Mouse (Mus musculus) C2C12 (cell line): ENCODE results near the gene Hdac11.
A peak's percentile ranks its signal among the peaks of the same experiment; 100 is the strongest.

ENCODE experiments used
- CEBPB ChIP-seq: IDR thresholded peaks from one replicate; pipeline ENCODE4 v1.6.1; 2011; ENCODE audit warnings: low read depth, mild to moderate bottlenecking, control low read depth, moderate library complexity
- CTCF ChIP-seq: IDR thresholded peaks from one replicate; pipeline ENCODE4 v1.5.1; 2011; ENCODE audit not compliant: control insufficient read depth, insufficient read depth, insufficient read length
- MAX ChIP-seq: IDR thresholded peaks from one replicate; pipeline ENCODE4 v1.6.1; 2011; ENCODE audit warnings: mild to moderate bottlenecking, control low read depth
- MYOG ChIP-seq: IDR thresholded peaks from one replicate; pipeline ENCODE4 v1.6.1; 2011; ENCODE audit not compliant: control insufficient read depth, insufficient read length; ENCODE audit errors: extremely low read depth
- USF1 ChIP-seq: IDR thresholded peaks from one replicate; pipeline ENCODE4 v1.6.1; 2011; ENCODE audit warnings: low read depth, mild to moderate bottlenecking, control low read depth, moderate library complexity

DNA sequence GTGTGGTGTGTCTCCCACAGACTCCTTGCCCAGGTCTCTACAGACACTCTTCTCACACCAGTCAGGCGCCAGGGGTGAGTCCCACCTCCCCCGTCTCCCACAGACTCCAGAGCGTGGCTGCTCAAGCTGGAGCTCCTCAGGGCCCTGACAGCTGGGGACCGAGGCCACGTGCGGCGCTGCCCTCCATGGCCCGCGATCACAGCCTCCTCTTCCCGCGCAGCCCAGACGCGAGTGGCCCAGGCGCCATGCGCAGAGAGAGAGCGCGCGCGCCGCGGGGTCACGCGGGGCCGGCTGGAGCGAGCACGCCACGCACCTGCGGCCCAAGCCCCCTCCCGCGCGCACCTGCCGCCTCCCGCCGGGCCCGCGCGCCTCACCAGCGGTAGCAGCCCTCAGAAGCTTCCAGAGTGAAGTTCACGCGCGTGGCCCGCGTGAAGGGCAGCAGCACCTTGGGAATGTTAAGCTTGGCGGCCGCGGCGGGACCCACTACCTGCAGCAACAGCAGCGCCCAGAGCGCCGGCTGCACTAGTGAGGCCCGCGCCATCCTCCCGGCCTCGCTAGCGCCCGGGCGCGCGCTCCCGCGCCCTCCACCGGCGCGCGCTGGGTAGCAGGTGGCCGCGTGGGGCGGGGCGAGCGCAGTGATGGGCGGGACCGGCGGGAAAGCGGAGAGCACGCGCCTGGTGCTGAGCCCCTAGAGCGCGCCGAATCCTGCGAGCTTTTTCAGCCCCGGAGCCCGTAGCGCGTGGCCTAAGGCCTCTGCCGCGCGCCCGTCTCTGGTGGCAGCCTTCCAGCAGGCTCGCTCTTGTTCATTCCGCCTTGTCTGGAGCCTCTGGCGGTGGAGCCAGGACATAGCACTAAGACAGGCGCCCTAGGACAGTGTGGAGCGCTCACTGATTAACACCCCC is 40.0 kb upstream of the Hdac11 start, which contains the start of gene Nup210:
- TF ChIP-seq CTCF = peak; percentile 10
- no peak for TF ChIP-seq USF1
- TF ChIP-seq MAX = no peak
- TF ChIP-seq CEBPB = no peak
- TF ChIP-seq MYOG = no peak
